Mouse (Mus musculus) frontal cortex, postnatal 36 days (tissue): ENCODE data around the gene Fbxw19.
"Not testable (repeated sequence)": the region's sequence is repeated elsewhere in the genome, so short reads cannot be mapped to it uniquely, and the experiment has no call there.

ENCODE experiments used
- DNase-seq, 2 experiments: peaks; one replicate each; pipeline ENCODE4 v3.0.0; 2022; ENCODE audit warnings: low spot score in 2 of 2

Fbxw19 gene

DNA sequence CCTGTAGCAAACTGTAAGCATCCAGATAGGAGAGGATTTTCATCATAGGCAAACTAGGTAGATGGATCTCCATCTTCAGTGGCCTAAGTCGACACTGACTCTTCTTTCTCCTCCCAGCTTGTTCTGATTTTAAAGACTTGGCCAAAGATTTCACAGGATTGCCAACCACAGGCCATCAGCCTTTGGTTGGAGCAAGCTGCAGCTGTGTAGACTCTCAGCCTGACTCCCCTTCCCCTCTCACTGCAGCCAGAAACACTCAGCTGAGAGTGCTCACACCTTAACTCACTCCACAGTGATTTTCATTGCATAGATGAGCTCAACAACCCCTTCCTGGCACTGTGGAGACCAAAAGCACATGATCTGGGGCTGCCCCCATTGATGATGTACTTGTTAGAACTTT is at the start of gene Fbxw19:
Gene Fbxw19, minus strand, starts transcription at position 101 of the 400 bp plus-strand sequence.
- DNase-seq = not testable (repeated sequence)

DNA sequence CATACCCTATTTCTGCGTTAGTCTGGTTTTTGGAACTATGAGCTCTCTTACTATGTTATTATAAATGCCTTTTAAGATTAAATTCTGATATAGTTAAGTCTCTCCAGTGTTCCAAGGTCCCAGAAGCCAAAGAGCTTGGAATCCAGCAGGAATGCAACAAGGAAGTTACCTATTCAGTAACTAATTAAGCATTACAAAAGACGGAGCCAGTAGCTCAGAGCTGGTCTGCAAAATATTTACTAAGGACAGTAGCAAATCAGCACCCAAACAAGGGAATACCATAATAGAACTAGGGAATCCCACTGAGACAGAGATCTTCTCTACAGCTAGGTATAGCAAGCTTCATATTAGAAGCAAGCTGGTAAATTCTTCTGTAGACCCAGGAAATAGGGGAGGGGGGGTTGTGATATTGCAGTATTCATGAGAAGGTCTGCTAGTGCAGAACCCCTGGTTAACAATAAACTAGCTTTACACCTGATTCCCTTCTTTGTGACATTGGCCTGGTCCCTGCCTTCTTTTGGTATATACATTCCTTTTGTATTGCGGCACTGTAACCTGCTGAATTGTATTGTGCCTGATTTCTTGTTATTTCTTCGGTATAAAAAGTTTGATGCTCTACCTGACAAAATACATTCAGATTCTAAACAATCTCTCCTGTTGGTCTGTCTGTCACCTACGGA is 27.9 kb upstream of the Fbxw19 start:
- DNase-seq = no peak

DNA sequence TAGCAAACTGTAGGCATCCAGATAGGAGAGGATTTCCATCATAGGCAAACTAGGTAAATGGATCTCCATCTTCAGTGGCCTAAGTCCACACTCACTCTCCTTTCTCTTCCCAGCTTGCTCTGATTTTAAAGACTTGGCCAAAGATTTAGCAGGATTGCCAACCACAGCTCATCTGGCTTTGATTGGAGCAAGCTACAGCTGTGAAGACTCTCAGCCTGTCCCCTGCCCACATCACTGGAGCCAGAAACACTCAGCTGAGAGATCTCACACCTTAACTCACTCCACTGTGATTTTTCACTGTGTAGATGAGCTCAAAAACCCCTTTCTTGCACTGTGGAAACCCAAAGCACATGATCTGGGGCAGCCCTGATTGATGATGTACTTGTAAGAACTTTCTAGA is 46.6 kb downstream of the Fbxw19 start, which contains the start of gene Fbxw16:
Gene Fbxw16, minus strand, starts transcription at position 101 of the 400 bp plus-strand sequence.
- no peak for DNase-seq

DNA sequence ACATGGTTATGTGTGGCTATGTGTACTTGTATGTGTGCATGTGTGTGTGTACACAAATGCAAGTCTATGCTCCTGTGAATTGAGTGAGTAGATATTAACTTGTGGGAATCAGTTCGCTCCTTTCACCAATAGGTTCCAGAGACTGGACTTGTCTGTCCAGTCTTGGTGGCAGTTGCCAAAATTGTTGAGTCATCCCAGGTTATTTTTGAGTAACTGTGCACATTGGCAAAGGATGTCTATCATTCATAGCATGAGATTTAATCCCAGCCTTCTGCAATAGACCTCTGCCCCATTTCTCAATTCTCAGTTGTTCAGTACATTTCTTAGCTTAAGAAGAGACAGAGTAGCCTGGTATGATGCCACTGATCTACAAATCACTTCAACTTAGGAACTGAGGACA is 62.7 kb downstream of the Fbxw19 start:
- no peak for DNase-seq
